Mouse (Mus musculus): ENCODE measurements around the gene Ralbp1.

DNA sequence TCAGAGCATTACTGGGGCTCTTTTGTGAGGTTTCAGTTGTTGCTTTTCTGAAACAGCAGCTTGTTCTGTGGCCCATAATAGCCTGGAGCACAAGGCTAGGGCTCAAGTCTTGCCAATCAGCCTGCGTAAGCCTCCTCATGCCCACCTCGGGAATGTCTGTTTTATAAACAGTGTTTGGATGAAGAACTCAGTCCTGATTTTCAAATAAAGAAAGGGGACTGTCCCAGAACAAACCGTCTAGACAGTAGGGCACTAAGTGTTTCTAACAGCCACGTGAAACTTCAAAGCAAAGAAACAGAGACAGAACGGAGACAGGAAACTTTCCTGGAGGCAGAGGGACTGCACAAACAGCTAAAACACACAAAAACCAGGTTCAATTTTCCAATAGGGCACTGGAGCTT lies 14.0 kb downstream of the Ralbp1 start:
- no peak for TF ChIP-seq POLR2A (IDR thresholded peaks at IDR 0.05; ENCODE audit: low read depth, low read length)
- TF ChIP-seq CTCF (conservative IDR thresholded peaks at IDR 0.05; ENCODE audit: insufficient read depth, insufficient read length, low read depth, low read length), result no peak

Data from kidney, adult 2 months (tissue).